Comparison of ENCODE assay signal across 9 mouse cellular contexts in the genomic region with DNA sequence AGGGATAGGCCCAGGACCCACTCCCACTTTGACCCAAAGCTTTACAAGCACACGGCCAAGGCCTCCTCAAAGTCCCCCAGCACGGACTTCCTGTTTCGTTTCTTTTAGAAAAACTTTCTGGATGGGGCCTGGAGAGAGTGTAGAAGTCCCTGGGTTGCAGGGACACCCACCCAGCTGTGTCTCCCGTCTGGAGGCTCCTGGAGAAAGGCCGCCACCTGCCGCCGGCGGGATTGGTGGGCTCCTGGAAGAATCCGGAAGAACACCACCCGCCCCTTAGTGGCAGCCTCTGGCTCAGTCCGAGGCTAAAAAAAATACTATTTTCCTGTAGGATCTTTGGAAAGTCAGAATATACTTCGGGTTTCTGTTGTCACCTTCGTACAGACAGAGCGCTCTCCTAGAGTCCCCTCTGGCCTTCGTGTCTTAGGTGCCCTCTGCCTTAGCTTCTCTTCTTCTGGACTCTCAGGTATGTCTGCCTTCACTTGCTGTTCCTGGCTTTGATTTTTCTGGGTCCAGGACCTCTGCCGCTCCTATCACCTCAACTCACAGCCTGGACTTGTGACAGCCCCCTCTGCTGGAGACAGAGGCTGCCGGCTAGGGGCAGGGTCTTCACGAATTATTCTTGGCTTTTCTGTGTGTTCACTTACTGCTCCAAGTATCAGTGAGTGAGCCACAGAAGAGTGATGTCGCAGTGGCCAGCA. TPM values are rescaled to one million over a fixed set of nuclear protein-coding genes. Genes with fewer than 3 reads are reported as not detected.
A peak's percentile ranks its signal among the peaks of the same experiment; 100 is the strongest.
DNase-seq lines count a peak whose midpoint lies in the region; ATAC-seq and TF ChIP-seq lines count a peak whose summit lies in the region.
"Had no signal": no experiment of that assay in that cellular context is flagged by ENCODE, and none has a peak within 500 bp of the region (broad histone marks: within the 10 kb centered on the region; RNA-seq: fewer than 3 reads in every experiment).

No protein-coding gene starts in this region.

- H3K36me3 ChIP-seq in forebrain, postnatal 0 days (ENCODE audit: insufficient read depth) = no peaks in the 10 kb centered on the region
- H3K36me3 ChIP-seq in intestine, embryonic 16.5 days (ENCODE audit: control insufficient read depth, insufficient read depth, low read length) = no peaks in the 10 kb centered on the region
- H3K36me3 ChIP-seq in lung, embryonic 16.5 days (ENCODE audit: control insufficient read depth, insufficient read depth, low read length) = no peaks in the 10 kb centered on the region
- H3K36me3 ChIP-seq: G1E had no signal

- ATAC-seq in forebrain, postnatal 0 days = peak; percentile 25; the same call in 1 of the 2 replicates
- peak; percentile 12; the same call in 1 of the 2 replicates for ATAC-seq in intestine, embryonic 16.5 days
- peak; percentile 37; the same call in 1 of the 2 replicates for ATAC-seq in lung, embryonic 16.5 days (ENCODE audit: low read depth)

- H3K4me2 ChIP-seq in forebrain, postnatal 0 days (ENCODE audit: low read depth) = peak overlapping the region; percentile 91
- peak overlapping the region; percentile 98 for H3K4me2 ChIP-seq in intestine, embryonic 16.5 days (ENCODE audit: low read depth, low read length)
- peak overlapping the region; percentile 99 for H3K4me2 ChIP-seq in lung, embryonic 16.5 days (ENCODE audit: low read depth, low read length)

- H3K27me3 ChIP-seq in forebrain, postnatal 0 days (ENCODE audit: insufficient read depth, low read length) = no peaks in the 10 kb centered on the region
- H3K27me3 ChIP-seq in intestine, embryonic 16.5 days (replicated peaks; ENCODE audit: control insufficient read depth, insufficient read depth, low read length) = no peaks in the 10 kb centered on the region
- peaks cover 4% of the 10 kb centered on the region; the same call in 1 of the 2 replicates for H3K27me3 ChIP-seq in lung, embryonic 16.5 days (ENCODE audit: control insufficient read depth, insufficient read depth, low read depth, low read length)

- no peaks in the 10 kb centered on the region for H3K9me3 ChIP-seq in forebrain, postnatal 0 days (ENCODE audit: low read length)
- H3K9me3 ChIP-seq in intestine, embryonic 16.5 days (ENCODE audit: control insufficient read depth, low read length) = no peaks in the 10 kb centered on the region
- no peaks in the 10 kb centered on the region for H3K9me3 ChIP-seq in lung, embryonic 16.5 days (ENCODE audit: control insufficient read depth, low read length)
- H3K9me3 ChIP-seq: G1E had no signal

- H3K27ac ChIP-seq in forebrain, postnatal 0 days (ENCODE audit: low read depth, low read length) = peak overlapping the region; percentile 91
- H3K27ac ChIP-seq in intestine, embryonic 16.5 days (ENCODE audit: low read length) = peak overlapping the region; percentile 81; the same call in 1 of the 2 replicates
- H3K27ac ChIP-seq in lung, embryonic 16.5 days (ENCODE audit: low read length) = peak overlapping the region; percentile 75

- 6% methylated on average over 19 of the region's 19 CpGs for WGBS in forebrain, postnatal 0 days
- WGBS in intestine, embryonic 16.5 days = 7% methylated on average over 19 of the region's 19 CpGs
- WGBS in lung, embryonic 16.5 days = 10% methylated on average over 19 of the region's 19 CpGs

- H3K4me1 ChIP-seq in forebrain, postnatal 0 days (ENCODE audit: insufficient read depth) = peaks cover 30% of the 10 kb centered on the region
- peaks cover 46% of the 10 kb centered on the region for H3K4me1 ChIP-seq in intestine, embryonic 16.5 days (ENCODE audit: control insufficient read depth, insufficient read depth, low read length)
- peaks cover 25% of the 10 kb centered on the region for H3K4me1 ChIP-seq in lung, embryonic 16.5 days (replicated peaks; ENCODE audit: control insufficient read depth, insufficient read depth, low read length)

- H3K4me3 ChIP-seq in forebrain, postnatal 0 days (ENCODE audit: low read depth, low read length) = peak overlapping the region; percentile 81
- peak overlapping the region; percentile 88 for H3K4me3 ChIP-seq in intestine, embryonic 16.5 days (ENCODE audit: low read length)
- H3K4me3 ChIP-seq in lung, embryonic 16.5 days (ENCODE audit: low read length) = peak overlapping the region; percentile 78

- peak; percentile 46 for DNase-seq in cerebellum, adult 9-10 months
- DNase-seq in cerebellum, adult 11 months = no peak
- DNase-seq in T-cell, adult 2 months (ENCODE audit: low spot score) = peak; percentile 43
- DNase-seq in forebrain, postnatal 0 days = peak; percentile 78
- DNase-seq in right cerebral cortex, postnatal 25 days = peak; percentile 40
- no peak for DNase-seq in layer of hippocampus, adult 8-10 months (ENCODE audit: low spot score in 2 of 2)

- TF ChIP-seq CTCF in forebrain, postnatal 0 days (IDR thresholded peaks at IDR 0.05; ENCODE audit: low read depth) = peak; percentile 59

- H3K9ac ChIP-seq in forebrain, postnatal 0 days = peak overlapping the region; percentile 90
- H3K9ac ChIP-seq in intestine, embryonic 16.5 days (ENCODE audit: low read depth, low read length) = peak overlapping the region; percentile 91
- H3K9ac ChIP-seq in lung, embryonic 16.5 days (ENCODE audit: low read length) = peak overlapping the region; percentile 86

RNA-seq across cellular contexts. Expression of gene Trp53i11, which starts 1.6 kb away (rescaled TPM):
- 113 and 132 TPM in 2 replicates for total RNA-seq in forebrain, postnatal 0 days (2014; rRNA removed)
- 95.2 and 123 TPM in 2 replicates for polyA plus RNA-seq in forebrain, postnatal 0 days (2015; fragmentation: Nextera tagmentation; extraction: Ambion mirVana)
- 49.3 and 52.1 TPM in 2 replicates for polyA plus RNA-seq in intestine, embryonic 16.5 days (2015; fragmentation: Nextera tagmentation; extraction: Ambion mirVana)
- 44.7 and 48.9 TPM in 2 replicates for polyA plus RNA-seq in lung, embryonic 16.5 days (2015; fragmentation: Nextera tagmentation; extraction: Ambion mirVana)
- total RNA-seq in layer of hippocampus, adult 8-10 months (2022) = 10 to 100 TPM; 65.0 to 87.9 (median 80.4) TPM
- total RNA-seq: G1E had no signal
- polyA plus RNA-seq: G1E had no signal

Comparison
In these comparisons a context has a peak if more than half of its experiments do, and no peak if none do; other contexts are left out.
1. DNase-seq: peak in cerebellum, adult 9-10 months (single experiment), T-cell, adult 2 months (single experiment), forebrain, postnatal 0 days (single experiment) and right cerebral cortex, postnatal 25 days (single experiment); none in cerebellum, adult 11 months (single experiment) and layer of hippocampus, adult 8-10 months (0 of 2).
2. Peak in every context shown above with its lines, with median percentiles within 50 percentile points of each other: ATAC-seq, H3K27ac ChIP-seq, H3K4me2 ChIP-seq, H3K4me3 ChIP-seq and H3K9ac ChIP-seq.